Mouse (Mus musculus) frontal cortex, postnatal 25 days (tissue): ENCODE measurements around the gene Bbs5.
"Not testable (repeated sequence)": the region's sequence is repeated elsewhere in the genome, so short reads cannot be mapped to it uniquely, and the experiment has no call there.

Source experiments
- DNase-seq, 2 experiments: peaks; one replicate each; pipeline ENCODE4 v3.0.0; 2022; ENCODE audit warnings: low spot score in 2 of 2

The Bbs5 gene

GRCm38 (mm10) chr2:69646726-69647490, at the start of gene Bbs5:
Bbs5 (plus strand) TSS chr2:69647171.
- DNase-seq = peak; percentile 91 to 92

GRCm38 (mm10) chr2:69603726-69604393, 43.1 kb upstream of the Bbs5 start:
- no peak for DNase-seq

DNA sequence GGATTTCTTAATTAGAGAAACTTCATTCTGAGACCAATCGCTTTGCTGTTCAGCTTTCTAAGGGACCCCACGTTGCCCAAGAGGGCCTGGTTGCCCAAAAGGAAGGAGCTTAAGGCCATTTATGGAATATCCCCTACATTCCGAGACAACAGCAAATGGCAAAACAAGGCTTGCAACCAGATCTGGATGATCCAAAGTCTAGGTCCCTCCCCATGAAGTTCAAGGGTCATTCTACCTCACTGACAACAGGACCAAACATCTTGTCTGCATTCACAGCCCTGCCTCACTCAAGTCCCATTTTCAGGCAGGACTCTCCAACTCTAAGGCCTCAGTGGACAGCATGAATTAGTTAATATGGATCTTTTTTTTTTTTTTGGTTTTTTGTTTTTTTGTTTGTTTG, 40.4 kb upstream of the Bbs5 start:
- DNase-seq = no peak

DNA sequence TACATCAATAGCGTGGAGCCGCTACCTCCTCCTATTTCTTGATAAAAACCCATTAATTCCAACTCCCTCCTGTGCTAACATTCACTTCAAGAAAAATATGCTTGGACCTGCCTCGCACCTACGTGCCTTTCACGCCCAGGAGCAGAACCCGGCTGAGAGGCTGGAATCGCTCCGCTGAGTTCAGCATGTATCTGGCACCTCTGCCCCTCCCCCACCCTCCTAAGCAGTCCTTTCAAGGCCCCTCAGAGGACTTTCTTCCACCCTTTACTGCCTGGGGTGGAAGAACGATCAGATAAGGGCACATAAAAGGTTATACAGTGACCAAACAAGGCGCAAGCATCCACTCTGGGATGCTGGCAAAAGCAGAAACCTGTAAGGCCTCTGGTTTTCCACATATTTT, 34.7 kb upstream of the Bbs5 start:
- DNase-seq = no peak

DNA sequence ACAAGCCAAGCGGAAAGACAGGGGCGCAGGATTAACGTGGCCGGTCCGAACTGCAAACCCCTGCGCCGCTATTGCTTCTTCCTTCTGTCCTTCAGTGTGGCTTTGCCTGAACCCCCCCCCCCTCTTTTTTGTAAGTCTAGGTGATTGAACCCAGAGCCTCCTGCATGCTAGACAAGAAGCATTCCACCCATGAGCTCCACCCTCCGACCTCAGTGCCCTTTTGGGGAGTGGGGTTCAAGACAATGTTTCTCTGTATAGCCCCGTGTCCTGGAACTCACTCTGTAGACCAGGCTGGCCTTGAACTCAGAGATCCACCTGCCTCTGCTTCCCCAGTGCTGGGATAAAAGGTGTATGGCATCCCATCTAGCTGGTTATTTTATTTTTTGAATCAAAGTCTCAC, 34.3 kb upstream of the Bbs5 start:
- no peak for DNase-seq

DNA sequence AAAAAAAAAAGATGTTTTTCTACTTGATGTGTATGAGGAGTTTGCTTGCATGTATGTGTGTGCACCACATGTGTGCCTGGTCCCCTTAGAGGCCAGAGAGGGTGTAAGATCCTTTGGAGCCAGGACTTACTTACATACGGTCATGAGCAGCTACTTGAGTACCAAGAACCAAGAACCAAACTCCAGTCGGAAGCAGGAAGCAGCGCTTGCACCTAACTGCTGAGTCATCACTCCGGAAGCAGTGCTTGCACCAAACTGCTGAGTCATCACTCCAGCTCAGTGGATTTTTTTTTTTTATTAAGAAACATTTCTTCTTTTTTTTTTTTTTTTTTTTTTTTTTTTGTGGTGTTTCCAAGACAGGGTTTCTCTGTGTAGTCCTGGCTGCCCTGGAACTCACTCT, 33.7 kb upstream of the Bbs5 start:
- DNase-seq = no peak

- DNase-seq = no peak
Observed at GRCm38 (mm10) chr2:69618336-69618735, 28.6 kb upstream of the Bbs5 start.

DNA sequence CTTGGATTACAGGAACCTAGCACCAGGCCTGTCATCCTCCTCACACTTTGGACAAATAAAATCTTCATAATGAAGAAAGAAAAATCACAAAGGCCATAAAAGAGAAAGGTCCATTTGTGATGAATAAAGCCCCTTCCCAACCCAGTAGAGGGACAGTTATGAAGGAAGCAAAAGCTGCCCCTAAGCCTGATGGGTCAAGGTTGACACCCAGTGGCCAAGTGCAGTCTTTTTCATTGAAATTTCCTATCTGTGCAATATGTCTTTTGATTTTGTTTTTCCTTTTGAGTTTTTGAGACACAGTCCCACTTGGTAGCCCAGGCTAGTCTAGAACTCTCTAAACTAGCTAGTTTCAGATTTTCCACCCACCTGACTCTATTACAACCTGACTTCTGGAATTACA, 27.7 kb upstream of the Bbs5 start:
- no peak for DNase-seq

GRCm38 (mm10) chr2:69629215-69629614, 17.8 kb upstream of the Bbs5 start:
- no peak for DNase-seq

GRCm38 (mm10) chr2:69629914-69630313, 17.1 kb upstream of the Bbs5 start:
- no peak for DNase-seq

DNA sequence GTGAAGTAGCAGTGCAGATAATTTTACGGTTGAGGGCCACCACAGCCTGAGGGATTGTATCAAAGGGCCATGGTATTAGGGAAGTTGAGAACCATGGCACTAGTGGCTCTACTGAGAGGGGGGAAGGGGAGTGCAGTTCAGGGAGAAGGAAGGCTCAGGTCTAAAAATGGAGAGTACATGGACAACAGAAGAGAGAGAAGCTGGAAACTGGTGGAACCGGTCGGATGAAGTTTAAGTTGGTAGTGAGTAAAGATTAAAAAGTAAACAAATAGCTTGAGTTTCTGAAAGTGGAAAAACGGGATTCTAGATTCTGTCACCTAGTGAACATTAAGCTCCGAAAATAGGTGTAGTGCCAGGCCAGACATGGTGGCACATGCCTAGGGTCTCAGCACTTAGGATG, 16.2 kb upstream of the Bbs5 start:
- DNase-seq = no peak

DNA sequence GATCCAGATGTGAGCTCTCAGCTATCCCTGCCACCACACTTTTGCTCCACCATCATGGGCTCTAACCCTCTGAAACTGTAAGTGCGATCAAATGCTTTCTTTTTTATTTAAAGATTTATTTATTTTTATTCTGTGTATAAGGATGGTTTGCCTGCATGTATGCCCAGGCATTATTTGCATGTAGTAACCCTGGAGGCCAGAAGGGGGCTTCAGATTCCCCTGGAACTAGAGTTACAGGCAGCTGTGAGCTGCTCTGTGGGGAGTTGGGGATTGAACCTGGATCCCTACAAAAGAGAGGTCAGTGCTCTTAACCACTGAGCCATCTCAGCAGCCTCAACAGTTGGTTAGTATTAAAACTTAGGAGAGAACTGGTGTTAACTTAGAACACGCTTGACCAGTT, 15.5 kb upstream of the Bbs5 start:
- DNase-seq = no peak

DNA sequence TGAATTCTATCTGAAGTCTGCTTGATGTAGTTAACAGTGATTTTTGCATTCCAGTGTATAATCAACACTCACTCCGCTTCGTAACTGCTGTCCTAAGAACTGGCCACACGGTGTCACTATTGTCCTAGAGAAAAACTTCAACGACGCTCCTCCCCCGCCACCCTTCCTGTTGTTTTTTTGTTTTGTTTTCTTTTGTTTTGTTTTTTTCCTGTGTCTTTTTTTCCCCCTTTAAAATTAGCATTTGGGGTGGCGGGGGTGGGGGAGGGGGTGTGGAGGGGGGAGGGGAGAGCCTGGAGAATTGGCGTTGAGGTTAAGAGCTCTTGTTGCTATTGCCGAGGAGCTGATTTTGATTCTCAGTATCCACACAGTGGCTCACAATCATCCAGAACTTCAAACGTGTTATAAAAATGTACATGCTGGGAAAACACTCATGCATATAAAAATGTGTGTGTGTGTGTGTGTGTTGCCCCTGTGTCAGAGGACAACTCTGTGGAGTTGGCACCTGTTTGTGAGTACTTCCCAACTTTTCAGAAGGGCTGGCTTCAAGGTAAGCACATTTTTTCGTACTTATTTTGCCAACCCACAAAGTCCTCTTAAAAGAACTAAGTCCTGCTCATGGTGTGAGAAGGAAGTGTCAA, 11.8 kb upstream of the Bbs5 start:
- no peak for DNase-seq

- DNase-seq = no peak
Observed at GRCm38 (mm10) chr2:69635807-69636206, 11.2 kb upstream of the Bbs5 start.

- not testable (repeated sequence) for DNase-seq
Observed at GRCm38 (mm10) chr2:69637989-69638388, 9.0 kb upstream of the Bbs5 start.

GRCm38 (mm10) chr2:69640100-69640499, 6.9 kb upstream of the Bbs5 start:
- no peak for DNase-seq

- DNase-seq = no peak
Observed at GRCm38 (mm10) chr2:69644968-69645617, 1.9 kb upstream of the Bbs5 start.

DNA sequence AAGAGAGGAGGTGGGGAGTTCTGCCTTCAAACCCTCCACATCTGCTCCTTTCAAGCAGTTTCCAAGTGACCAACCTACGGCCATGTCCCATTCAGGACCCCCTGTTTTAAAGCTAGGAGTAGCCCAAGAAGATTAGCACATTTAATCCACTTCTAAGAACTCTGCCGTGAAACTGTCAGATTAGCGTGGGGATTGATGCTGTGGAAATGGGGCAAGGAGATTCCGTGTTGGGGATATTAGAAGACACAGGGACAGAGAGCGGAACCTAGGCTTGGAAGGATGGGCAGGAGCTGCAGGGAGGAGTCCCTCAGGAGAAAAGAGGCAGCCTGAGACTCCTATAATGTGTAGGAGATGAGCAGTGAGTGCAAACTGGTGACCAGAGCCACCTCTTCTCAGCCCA, 2.7 kb downstream of the Bbs5 start:
- DNase-seq = no peak

DNA sequence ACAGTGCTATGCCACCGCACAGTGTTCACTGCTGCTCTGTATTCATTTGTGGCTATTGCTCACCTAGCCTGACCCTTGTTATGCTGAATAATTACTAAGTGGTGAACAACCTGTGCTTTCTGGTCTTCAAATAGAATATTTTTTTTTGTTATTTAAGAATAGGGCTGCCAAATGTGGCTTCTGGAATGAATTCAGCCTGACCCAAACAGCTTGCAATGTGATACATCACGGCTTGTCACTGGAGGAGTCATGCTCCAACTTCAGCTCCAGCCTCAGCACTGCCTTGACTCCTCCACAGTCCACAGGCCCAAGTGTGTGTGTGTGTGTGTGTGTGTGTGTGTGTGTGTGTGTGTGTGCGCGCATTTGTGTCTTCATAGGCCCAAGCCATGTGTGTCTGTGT, 12.4 kb downstream of the Bbs5 start:
- DNase-seq = no peak

DNA sequence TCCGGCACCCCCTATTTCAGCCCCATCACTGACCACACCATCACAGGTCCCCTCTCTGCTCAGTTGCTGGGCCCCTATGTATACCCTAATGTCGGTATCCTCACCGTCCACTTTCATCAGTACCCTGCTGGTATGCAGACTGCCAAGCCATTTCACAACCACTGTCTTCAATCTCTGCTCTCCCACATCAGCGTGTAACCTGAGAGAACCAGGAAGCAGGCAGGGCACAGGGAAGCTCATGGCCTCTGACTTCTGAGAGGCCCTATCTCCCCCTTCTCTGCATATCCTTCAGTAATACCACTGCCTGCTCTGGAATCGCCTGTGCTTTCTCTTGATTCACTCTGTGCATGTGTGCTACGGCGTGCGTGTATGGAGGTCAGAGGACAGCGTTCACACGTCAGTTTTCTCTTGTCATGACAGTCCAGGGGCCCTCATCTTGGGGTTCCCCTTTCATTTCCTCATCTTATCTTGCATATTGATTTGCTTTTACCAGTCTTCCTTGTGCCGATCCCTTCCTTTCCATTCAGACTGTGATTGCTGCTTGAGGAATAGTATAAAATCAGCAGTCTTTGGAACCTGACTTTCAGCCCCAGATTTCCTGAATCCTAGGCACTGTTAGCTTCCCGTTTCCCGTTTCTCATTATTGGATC, 17.0 kb downstream of the Bbs5 start:
- DNase-seq = no peak

GRCm38 (mm10) chr2:69667656-69668055, 20.7 kb downstream of the Bbs5 start:
- DNase-seq = no peak

DNA sequence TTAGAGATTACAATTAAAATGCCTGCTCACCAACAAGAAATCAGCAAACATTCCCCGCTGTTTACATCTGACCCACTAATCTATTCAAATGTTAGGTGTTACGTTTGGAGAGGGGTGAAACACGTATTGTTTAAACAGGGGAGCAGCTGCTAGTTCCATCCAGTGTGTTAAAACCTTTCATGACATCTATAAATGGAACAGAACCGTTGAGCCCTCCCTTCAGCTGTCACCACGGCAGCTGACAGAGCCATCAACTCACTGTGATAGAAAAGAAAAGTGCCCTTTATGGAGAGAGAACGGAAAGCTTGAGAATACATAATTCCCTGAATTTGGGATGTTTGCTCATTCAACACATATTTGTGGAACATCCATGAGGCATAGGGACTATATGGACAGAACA, 21.4 kb downstream of the Bbs5 start:
- no peak for DNase-seq
